Mouse (Mus musculus) limb, embryonic 14.5 days (tissue): ENCODE measurements at regions not wholly inside any gene's neighbourhood (a gene's known extent, or its start where the extent isn't known, plus 50 kb on each side); places are given as distances from the start of the nearest gene placed in this dataset.

Source experiments
- ATAC-seq: fragments of 200-750 bp; cut with Nextera tagmentation; 2 replicates; pipeline ENCODE4 v1.8.0; 2017; ENCODE audit warnings: low read depth, moderate number of reproducible peaks, moderate TSS enrichment; ENCODE audit not compliant: low FRiP score
- DNase-seq: peaks from one replicate; pipeline ENCODE4 v3.0.0-alpha.2; 2015; ENCODE audit warnings: low spot score
- H3K27ac ChIP-seq: fragments of 300-500 bp; sonication (generic); replicated peaks from 2 replicates; pipeline ENCODE4 v1.5.1; 2014; ENCODE audit warnings: low read depth, mild to moderate bottlenecking, low read length, moderate library complexity, mixed read lengths
- H3K27me3 ChIP-seq: fragments of 300-500 bp; sonication (generic); 2 replicates; pipeline ENCODE4 v1.6.1; 2014; ENCODE audit warnings: low read length, mixed read lengths; ENCODE audit not compliant: control insufficient read depth, insufficient read depth
- H3K36me3 ChIP-seq: fragments of 300-500 bp; sonication (generic); 2 replicates; pipeline ENCODE4 v1.6.1; 2014; ENCODE audit warnings: mild to moderate bottlenecking, low read length, moderate library complexity, mixed read lengths; ENCODE audit not compliant: control insufficient read depth, insufficient read depth
- H3K4me1 ChIP-seq: fragments of 300-500 bp; sonication (generic); 2 replicates; pipeline ENCODE4 v1.6.1; 2014; ENCODE audit warnings: antibody characterized with exemption, low read length, mixed read lengths; ENCODE audit not compliant: control insufficient read depth, insufficient read depth
- H3K4me2 ChIP-seq: fragments of 300-500 bp; sonication (generic); replicated peaks from 2 replicates; pipeline ENCODE4 v1.6.1; 2014; ENCODE audit warnings: low read depth, mild to moderate bottlenecking, low read length, moderate library complexity; ENCODE audit not compliant: severe bottlenecking
- H3K4me3 ChIP-seq: fragments of 300-500 bp; sonication (generic); replicated peaks from 2 replicates; pipeline ENCODE4 v1.5.1; 2014; ENCODE audit warnings: low read length
- H3K9ac ChIP-seq: fragments of 300-500 bp; sonication (generic); 2 replicates; pipeline ENCODE4 v1.6.1; 2014; ENCODE audit warnings: mild to moderate bottlenecking, low read depth, low read length, moderate library complexity; ENCODE audit not compliant: severe bottlenecking
- H3K9me3 ChIP-seq: fragments of 300-500 bp; sonication (generic); 2 replicates; pipeline ENCODE4 v1.6.1; 2016; ENCODE audit warnings: low read length; ENCODE audit not compliant: control insufficient read depth
- POLR2A ChIP-seq: fragments of 200-500 bp; IDR thresholded peaks from 2 replicates; pipeline ENCODE4 v1.8.0; 2012; ENCODE audit warnings: inconsistent platforms, mild to moderate bottlenecking, moderate library complexity, borderline replicate concordance; ENCODE audit not compliant: insufficient read depth, insufficient read length; ENCODE audit errors: extremely low read depth
- WGBS: fragments of 180-500 bp; shearing (Covaris S2); extraction: QIAGEN DNeasy Blood & Tissue Kit; methylation state at CpG from one replicate; pipeline ENCODE4 v1.1.7; 2014; 5-methylcytosine and 5-hydroxymethylcytosine counted together

- DNase-seq: no peak
- no peak overlapping the region for H3K4me3 ChIP-seq
- WGBS: 65% methylated on average over 7 of the region's 7 CpGs
- TF ChIP-seq POLR2A: no peak
- no peak overlapping the region for H3K27ac ChIP-seq
- no peaks in the 10 kb centered on the region for H3K4me1 ChIP-seq
- H3K27me3 ChIP-seq: no peaks in the 10 kb centered on the region
- H3K9me3 ChIP-seq: no peaks in the 10 kb centered on the region
- H3K4me2 ChIP-seq: no peak overlapping the region
- no peaks in the 10 kb centered on the region for H3K36me3 ChIP-seq
- ATAC-seq: no peak
- H3K9ac ChIP-seq: no peak overlapping the region
Measured at GRCm38 (mm10) chr12:16106946-16107345, 290.2 kb upstream of the Trib2 start.

GRCm38 (mm10) chr12:16098840-16099239 lies 282.1 kb upstream of the Trib2 start:
- H3K27ac ChIP-seq: no peak overlapping the region
- WGBS: 87% methylated on average over 7 of the region's 7 CpGs
- DNase-seq (no peak), ATAC-seq (no peak)
- H3K4me3 ChIP-seq: no peak overlapping the region
- no peak overlapping the region for H3K9ac ChIP-seq
- H3K4me2 ChIP-seq: no peak overlapping the region
- no peaks in the 10 kb centered on the region for H3K9me3 ChIP-seq
- H3K36me3 ChIP-seq: no peaks in the 10 kb centered on the region
- no peaks in the 10 kb centered on the region for H3K4me1 ChIP-seq
- no peak for TF ChIP-seq POLR2A
- H3K27me3 ChIP-seq: no peaks in the 10 kb centered on the region

GRCm38 (mm10) chr12:16092643-16093042 lies 275.9 kb upstream of the Trib2 start:
- H3K4me1 ChIP-seq: no peaks in the 10 kb centered on the region
- H3K27ac ChIP-seq: no peak overlapping the region
- H3K9ac ChIP-seq: no peak overlapping the region
- no peaks in the 10 kb centered on the region for H3K36me3 ChIP-seq
- H3K4me2 ChIP-seq: no peak overlapping the region
- WGBS: 66% methylated on average over 3 of the region's 3 CpGs
- no peaks in the 10 kb centered on the region for H3K9me3 ChIP-seq
- H3K4me3 ChIP-seq: no peak overlapping the region
- no peak for ATAC-seq
- no peak for TF ChIP-seq POLR2A
- no peaks in the 10 kb centered on the region for H3K27me3 ChIP-seq
- DNase-seq: no peak

GRCm38 (mm10) chr12:16091336-16091735 lies 274.6 kb upstream of the Trib2 start:
- Histone ChIP-seq H3K36me3 (no peaks in the 10 kb centered on the region), H3K9ac (no peak overlapping the region), H3K4me3 (no peak overlapping the region), H3K27ac (no peak overlapping the region), H3K27me3 (no peaks in the 10 kb centered on the region), H3K4me1 (no peaks in the 10 kb centered on the region), H3K9me3 (no peaks in the 10 kb centered on the region), H3K4me2 (no peak overlapping the region)
- DNase-seq (no peak), ATAC-seq (no peak)
- no peak for TF ChIP-seq POLR2A
- WGBS: 34% methylated on average over 6 of the region's 6 CpGs

- 35% methylated on average over 1 of the region's 1 CpGs for WGBS
- Histone ChIP-seq H3K27me3 (no peaks in the 10 kb centered on the region), H3K4me1 (no peaks in the 10 kb centered on the region)
Measured at GRCm38 (mm10) chr12:16083176-16083575, 266.5 kb upstream of the Trib2 start.

GRCm38 (mm10) chr12:16077215-16077614 lies 260.5 kb upstream of the Trib2 start:
- ATAC-seq: no peak
- Histone ChIP-seq H3K4me3 (no peak overlapping the region), H3K9ac (no peak overlapping the region), H3K27me3 (no peaks in the 10 kb centered on the region), H3K4me1 (no peaks in the 10 kb centered on the region), H3K27ac (no peak overlapping the region), H3K9me3 (no peaks in the 10 kb centered on the region), H3K36me3 (no peaks in the 10 kb centered on the region), H3K4me2 (no peak overlapping the region)
- DNase-seq: no peak
- no peak for TF ChIP-seq POLR2A
- 91% methylated on average over 1 of the region's 1 CpGs for WGBS

More at GRCm38 (mm10) chr12:16083176-16083575, 266.5 kb upstream of the Trib2 start:
- ATAC-seq: no peak
- H3K36me3 ChIP-seq: no peaks in the 10 kb centered on the region
- no peak overlapping the region for H3K27ac ChIP-seq
- H3K4me3 ChIP-seq: no peak overlapping the region
- no peak for TF ChIP-seq POLR2A
- H3K4me2 ChIP-seq: no peak overlapping the region
- DNase-seq: no peak
- H3K9ac ChIP-seq: no peak overlapping the region
- no peaks in the 10 kb centered on the region for H3K9me3 ChIP-seq
